Mouse (Mus musculus): ENCODE measurements around the gene Hist1h2ag. TPM values are rescaled to one million over a fixed set of nuclear protein-coding genes. Genes with fewer than 3 reads are reported as not detected.

The Hist1h2ag gene
- polyA plus RNA-seq, 1 experiment: 0.63 TPM

DNA sequence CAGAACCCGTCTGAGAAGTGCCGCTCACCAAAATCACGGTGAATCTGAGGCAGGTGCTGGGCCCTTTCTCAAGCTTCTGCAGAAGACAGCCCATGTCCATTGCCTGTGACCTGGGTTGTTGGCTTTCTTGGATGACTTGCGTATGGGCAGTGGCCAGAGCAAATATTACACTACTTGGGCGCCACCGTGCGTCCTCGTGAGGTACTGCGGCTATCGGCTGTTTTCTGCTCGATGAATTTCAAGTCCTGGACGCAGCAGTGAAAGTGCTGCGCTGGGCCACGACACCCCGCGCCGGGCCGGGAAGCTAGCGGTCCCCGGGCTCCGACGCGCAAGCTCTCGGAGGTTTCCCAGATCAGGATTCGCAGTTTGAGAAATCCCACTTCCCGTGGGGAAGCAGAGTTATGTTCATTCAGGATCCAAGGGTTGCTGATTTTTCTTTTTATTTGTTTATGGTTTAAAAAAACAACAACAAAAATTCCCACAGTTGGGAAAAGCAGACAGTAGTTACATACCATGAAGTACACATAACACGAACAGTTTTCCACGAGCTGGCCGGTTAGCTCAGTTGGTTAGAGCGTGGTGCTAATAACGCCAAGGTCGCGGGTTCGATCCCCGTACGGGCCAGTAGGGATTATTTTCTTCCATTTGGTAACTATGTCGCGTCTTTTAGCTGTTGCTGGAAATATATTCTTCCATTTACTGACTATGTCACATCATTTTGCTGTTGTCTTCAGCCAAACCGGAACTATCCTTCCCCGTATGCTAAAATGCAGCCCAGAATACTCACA, 13.9 kb downstream of the Hist1h2ag start:
- no peaks in the 10 kb centered on the region for H3K4me1 ChIP-seq (ENCODE audit: control insufficient read depth, insufficient read depth, low read length)
- TF ChIP-seq CTCF (IDR thresholded peaks at IDR 0.05; ENCODE audit: extremely low read depth, insufficient read depth, low read length) (peak; percentile 90), POLR2A (IDR thresholded peaks at IDR 0.05; ENCODE audit: extremely low read depth, insufficient read depth, low read length) (no peak)
- peak overlapping the region; percentile 30 for H3K4me3 ChIP-seq (ENCODE audit: insufficient read depth, low read length)
- no peak overlapping the region for H3K27ac ChIP-seq (ENCODE audit: insufficient read depth, low read length)

DNA sequence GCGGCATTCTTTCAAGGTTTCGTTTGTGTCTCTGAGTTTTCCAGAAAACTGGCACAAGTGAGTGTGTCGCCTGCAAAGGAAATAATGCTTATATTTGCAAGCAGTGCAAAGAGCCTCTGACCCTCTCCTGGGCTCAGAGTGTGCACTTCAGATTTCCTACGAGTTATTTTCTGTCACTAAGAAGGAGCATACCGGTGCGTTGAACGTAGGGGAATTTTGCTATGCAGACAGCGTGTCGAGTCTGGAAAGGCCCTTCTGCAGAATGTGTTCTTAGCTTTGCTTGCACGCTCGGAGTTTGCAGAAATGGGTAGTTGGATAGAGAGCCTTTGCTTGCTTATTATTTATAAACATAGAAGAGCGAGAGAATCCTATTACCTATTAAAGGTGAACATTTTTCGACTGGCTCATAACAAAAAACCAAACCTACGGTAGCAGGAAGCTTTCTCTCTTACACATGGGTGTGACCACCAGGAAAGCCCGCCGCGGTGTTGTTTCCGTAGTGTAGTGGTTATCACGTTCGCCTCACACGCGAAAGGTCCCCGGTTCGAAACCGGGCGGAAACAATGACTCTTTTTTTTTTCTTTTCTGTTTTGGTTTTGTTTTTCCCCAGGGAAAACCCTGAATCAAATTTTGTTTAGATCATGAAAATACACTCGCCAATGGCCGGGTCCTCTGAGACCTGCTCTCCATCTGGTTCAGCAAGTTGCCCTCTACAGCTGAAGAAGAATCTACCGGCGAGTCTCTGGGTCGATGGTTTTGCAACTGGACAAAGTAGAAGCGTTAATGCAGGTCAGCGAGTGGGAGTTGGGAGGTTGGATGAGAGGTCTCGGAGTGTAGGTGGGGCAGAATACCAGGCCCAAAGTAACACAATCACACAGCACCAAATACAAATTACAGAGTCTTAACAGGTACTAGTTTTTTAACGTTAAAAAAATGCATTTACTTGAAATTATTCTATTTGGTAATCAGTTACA, 16.4 kb downstream of the Hist1h2ag start:
- Histone ChIP-seq H3K4me3 (ENCODE audit: insufficient read depth, low read length) (peak overlapping the region; percentile 60), H3K27ac (ENCODE audit: insufficient read depth, low read length) (no peak overlapping the region), H3K4me1 (ENCODE audit: control insufficient read depth, insufficient read depth, low read length) (no peaks in the 10 kb centered on the region)
- no peak for TF ChIP-seq CTCF (IDR thresholded peaks at IDR 0.05; ENCODE audit: extremely low read depth, insufficient read depth, low read length)
- TF ChIP-seq POLR2A (IDR thresholded peaks at IDR 0.05; ENCODE audit: extremely low read depth, insufficient read depth, low read length): no peak

DNA sequence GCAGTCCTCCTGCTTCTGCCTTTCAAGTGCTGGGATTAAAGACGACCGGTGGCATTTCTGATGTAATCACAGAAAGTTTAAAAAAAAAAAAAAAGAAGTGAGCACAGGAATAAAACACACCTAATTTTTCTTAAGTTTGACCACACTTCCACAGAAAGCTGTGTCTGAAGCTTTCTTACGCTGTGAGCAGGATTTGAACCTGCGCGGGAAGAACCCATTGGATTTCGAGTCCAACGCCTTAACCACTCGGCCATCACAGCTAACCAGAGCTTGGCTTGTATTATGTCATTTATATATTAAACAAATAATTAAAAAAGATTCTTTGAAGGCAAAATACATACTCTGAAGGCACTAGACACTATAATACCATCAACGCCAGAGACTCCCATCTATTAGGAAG, 20.5 kb downstream of the Hist1h2ag start:
- H3K4me3 ChIP-seq (ENCODE audit: insufficient read depth, low read length): peak overlapping the region; percentile 27; the same call in 1 of the 2 replicates
- H3K4me1 ChIP-seq (ENCODE audit: control insufficient read depth, insufficient read depth, low read length): no peaks in the 10 kb centered on the region
- no peak overlapping the region for H3K27ac ChIP-seq (ENCODE audit: insufficient read depth, low read length)
- no peak for TF ChIP-seq POLR2A (IDR thresholded peaks at IDR 0.05; ENCODE audit: extremely low read depth, insufficient read depth, low read length)
- no peak for TF ChIP-seq CTCF (IDR thresholded peaks at IDR 0.05; ENCODE audit: extremely low read depth, insufficient read depth, low read length)

DNA sequence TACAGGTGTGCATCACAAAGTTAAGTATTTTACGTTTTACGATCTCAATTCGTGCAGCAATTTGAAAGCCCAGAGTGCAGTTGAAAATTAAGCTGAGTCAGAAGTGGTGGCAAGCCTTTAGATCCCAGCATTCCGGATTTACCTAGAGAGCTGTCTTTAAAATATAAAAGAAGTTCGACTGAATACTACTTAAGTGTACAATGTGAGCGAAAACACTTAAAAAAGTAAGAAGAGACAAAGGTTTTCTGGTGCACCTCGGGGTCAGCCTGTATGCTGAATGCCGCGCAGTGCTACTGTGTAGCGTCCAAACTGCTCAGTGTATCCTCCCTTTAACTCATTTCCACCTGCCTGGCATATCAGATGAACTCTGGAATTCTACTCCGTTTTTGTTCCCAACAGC, 21.2 kb downstream of the Hist1h2ag start:
- TF ChIP-seq CTCF (IDR thresholded peaks at IDR 0.05; ENCODE audit: extremely low read depth, insufficient read depth, low read length) (no peak), POLR2A (IDR thresholded peaks at IDR 0.05; ENCODE audit: extremely low read depth, insufficient read depth, low read length) (no peak)
- peak overlapping the region; percentile 27 for H3K4me3 ChIP-seq (ENCODE audit: insufficient read depth, low read length)
- H3K4me1 ChIP-seq (ENCODE audit: control insufficient read depth, insufficient read depth, low read length): no peaks in the 10 kb centered on the region
- no peak overlapping the region for H3K27ac ChIP-seq (ENCODE audit: insufficient read depth, low read length)

DNA sequence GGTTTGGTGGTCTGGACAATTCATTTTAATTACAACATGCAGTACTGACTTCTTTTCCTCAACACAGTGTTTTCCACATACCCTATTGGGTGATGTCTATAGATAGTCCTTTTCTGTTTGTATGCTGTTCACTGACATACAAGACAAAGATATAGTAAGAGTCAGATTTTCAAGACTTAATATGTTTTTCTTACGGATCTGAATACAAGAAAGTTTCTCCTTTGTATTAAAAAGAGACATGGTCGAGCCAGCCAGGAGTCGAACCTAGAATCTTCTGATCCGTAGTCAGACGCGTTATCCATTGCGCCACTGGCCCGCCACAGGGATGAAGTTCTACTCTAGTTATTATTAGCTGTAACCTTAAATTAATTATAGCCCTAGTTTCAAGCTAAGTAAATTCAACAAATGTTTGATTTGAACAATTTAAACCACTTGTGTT, 21.8 kb downstream of the Hist1h2ag start:
- peak overlapping the region; percentile 27; the same call in 1 of the 2 replicates for H3K4me3 ChIP-seq (ENCODE audit: insufficient read depth, low read length)
- no peak overlapping the region for H3K27ac ChIP-seq (ENCODE audit: insufficient read depth, low read length)
- no peak for TF ChIP-seq POLR2A (IDR thresholded peaks at IDR 0.05; ENCODE audit: extremely low read depth, insufficient read depth, low read length)
- TF ChIP-seq CTCF (IDR thresholded peaks at IDR 0.05; ENCODE audit: extremely low read depth, insufficient read depth, low read length): no peak
- no peaks in the 10 kb centered on the region for H3K4me1 ChIP-seq (ENCODE audit: control insufficient read depth, insufficient read depth, low read length)

DNA sequence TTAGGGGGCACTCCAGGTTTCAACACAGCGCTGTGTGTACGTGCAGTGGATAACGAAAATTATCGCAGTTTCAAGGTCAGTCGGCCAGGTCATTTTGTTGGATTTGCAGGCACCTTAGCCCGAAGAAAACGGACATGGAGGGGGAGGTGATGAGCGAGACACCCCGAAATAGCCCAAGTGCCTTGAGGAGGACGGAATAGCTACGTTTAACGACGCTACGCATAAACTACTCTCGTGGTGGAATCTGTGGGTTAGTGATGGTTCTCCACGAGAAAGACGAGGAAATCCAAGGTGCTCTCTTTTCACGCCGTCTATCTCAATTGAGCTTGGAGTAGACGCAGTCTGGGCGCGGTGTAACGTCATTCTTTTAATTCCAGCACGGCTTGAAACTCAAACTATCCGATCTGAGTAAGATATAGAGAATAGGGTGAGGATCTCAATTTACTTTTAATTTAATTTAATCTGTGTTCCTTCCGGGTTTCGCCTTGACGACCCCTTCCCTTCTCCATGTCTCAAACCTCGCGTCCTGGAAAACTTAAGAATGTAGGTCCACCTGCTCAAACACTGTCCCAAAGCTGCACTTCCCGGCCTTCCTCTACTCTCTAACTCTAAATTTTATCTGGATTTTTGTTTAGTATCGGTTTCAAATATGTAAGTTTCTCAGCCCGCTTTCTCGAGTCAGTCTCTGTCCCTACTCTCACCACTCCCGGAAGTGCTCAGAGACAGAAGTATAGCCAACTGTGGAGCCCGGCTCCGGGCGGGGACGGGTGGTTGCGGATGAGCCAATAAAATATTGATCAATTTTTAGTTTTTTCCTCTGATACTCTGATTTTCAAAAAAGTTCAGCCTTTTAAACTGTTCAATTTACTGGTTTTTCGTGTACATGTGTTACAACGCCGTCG, 22.6 kb downstream of the Hist1h2ag start:
- TF ChIP-seq POLR2A (IDR thresholded peaks at IDR 0.05; ENCODE audit: extremely low read depth, insufficient read depth, low read length): no peak
- no peak for TF ChIP-seq CTCF (IDR thresholded peaks at IDR 0.05; ENCODE audit: extremely low read depth, insufficient read depth, low read length)
- peak overlapping the region; percentile 27 for H3K4me3 ChIP-seq (ENCODE audit: insufficient read depth, low read length)
- H3K27ac ChIP-seq (ENCODE audit: insufficient read depth, low read length): no peak overlapping the region
- no peaks in the 10 kb centered on the region for H3K4me1 ChIP-seq (ENCODE audit: control insufficient read depth, insufficient read depth, low read length)

DNA sequence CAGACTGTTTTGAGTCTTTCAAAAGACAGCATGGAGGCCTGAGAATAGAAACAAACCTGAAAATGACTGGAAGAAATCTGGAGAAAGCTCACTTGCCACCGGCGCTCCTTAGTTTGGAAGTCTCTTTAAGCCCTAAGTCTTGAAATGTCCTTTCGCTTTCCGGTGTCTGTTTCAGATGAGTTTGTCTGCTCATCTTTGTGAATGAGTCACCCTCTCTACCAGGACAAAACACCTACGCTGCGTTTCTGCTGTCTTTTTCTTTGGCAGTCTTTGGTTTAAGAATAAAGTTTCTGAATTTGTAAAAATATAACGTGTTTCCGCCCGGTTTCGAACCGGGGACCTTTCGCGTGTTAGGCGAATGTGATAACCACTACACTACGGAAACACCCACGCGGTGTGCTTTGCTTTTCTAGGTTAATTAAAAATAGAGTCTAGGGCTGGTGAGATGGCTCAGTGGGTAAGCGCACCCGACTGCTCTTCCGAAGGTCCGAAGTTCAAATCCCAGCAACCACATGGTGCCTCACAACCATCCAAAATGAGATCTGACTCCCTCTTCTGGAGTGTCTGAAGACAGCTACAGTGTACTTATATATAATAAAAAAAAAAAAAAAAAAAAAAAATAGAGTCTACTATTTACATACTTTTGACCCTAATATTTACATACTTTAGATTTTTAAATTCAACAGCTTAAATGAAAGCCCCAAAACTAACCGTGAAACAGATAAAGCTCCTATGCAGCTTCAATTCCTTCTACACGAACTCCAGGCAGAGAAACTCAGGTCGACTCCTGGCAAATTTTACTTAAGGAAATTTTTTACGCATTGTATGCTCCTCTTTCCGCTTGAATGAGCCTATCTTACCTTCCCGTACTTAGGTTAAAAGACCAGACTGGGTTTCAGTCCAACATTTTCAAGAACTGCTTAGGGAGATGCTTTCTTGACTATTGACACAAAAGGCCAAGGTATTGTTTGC, 27.0 kb downstream of the Hist1h2ag start:
- TF ChIP-seq POLR2A (IDR thresholded peaks at IDR 0.05; ENCODE audit: extremely low read depth, insufficient read depth, low read length): no peak
- TF ChIP-seq CTCF (IDR thresholded peaks at IDR 0.05; ENCODE audit: extremely low read depth, insufficient read depth, low read length): no peak

DNA sequence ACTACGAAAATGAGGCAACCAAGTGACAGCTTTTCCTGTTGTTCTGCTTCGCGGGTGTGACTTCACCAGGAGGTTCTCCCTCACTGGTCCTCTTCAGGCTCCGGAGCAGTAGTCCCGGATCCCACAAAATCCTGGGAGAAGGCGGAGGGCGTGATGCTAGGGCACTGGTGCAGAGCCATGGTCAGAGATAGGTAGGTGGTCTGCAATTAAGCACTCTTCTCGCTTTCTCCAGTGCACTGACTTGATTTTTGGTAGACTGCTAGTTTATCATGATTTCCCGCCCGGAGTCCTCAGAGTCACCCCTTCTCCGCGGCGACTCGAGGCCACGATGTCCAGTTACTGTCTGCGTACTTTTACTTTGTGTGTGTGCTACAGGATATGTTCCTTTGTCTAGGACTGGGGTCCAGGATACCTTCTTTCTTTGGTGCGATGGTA, 28.3 kb downstream of the Hist1h2ag start:
- H3K27ac ChIP-seq (ENCODE audit: insufficient read depth, low read length): no peak overlapping the region
- H3K4me1 ChIP-seq (ENCODE audit: control insufficient read depth, insufficient read depth, low read length): no peaks in the 10 kb centered on the region
- TF ChIP-seq POLR2A (IDR thresholded peaks at IDR 0.05; ENCODE audit: extremely low read depth, insufficient read depth, low read length): no peak
- H3K4me3 ChIP-seq (ENCODE audit: insufficient read depth, low read length): no peak overlapping the region

More for the DNA sequence above, 27.0 kb downstream of the Hist1h2ag start:
- no peak overlapping the region for H3K27ac ChIP-seq (ENCODE audit: insufficient read depth, low read length)
- H3K4me3 ChIP-seq (ENCODE audit: insufficient read depth, low read length): no peak overlapping the region
- no peaks in the 10 kb centered on the region for H3K4me1 ChIP-seq (ENCODE audit: control insufficient read depth, insufficient read depth, low read length)

Data from cortical plate, adult 2 months (tissue).